Mouse (Mus musculus): ENCODE measurements at regions not wholly inside any gene's neighbourhood (a gene's known extent, or its start where the extent isn't known, plus 50 kb on each side); places are given as distances from the start of the nearest gene placed in this dataset.

GRCm38 (mm10) chr10:66719796-66720195 lies 376.1 kb upstream of the Jmjd1c start:
- Histone ChIP-seq H3K4me1 (replicated peaks; ENCODE audit: control insufficient read depth in 2 of 2, insufficient read depth in 2 of 2, low read length in 1 of 2) (no peaks in the 10 kb centered on the region), H3K36me3 (replicated peaks; ENCODE audit: control insufficient read depth, insufficient read depth, low read depth) (no peaks in the 10 kb centered on the region), H3K27me3 (ENCODE audit: control insufficient read depth, insufficient read depth, low read length) (no peaks in the 10 kb centered on the region), H3K27ac (no peak overlapping the region), H3K9me3 (ENCODE audit: control insufficient read depth, low read length) (no peaks in the 10 kb centered on the region; the same call in 1 of the 2 replicates), H3K4me3 (ENCODE audit: insufficient read depth in 1 of 2, low read depth in 2 of 2, low read length in 2 of 2) (no peak overlapping the region), H3K4me2 (ENCODE audit: low read depth) (no peak overlapping the region), H3K9ac (replicated peaks) (no peak overlapping the region)
- 76% methylated on average over 11 of the region's 11 CpGs for WGBS (ENCODE audit: insufficient replicate concordance)
- DNase-seq (ENCODE audit: low read depth in 3 of 3, low spot score in 3 of 3) = no peak
- no peak for TF ChIP-seq EP300 (IDR thresholded peaks at IDR 0.05; ENCODE audit: low read depth)
- no peak for TF ChIP-seq CTCF (IDR thresholded peaks at IDR 0.05; ENCODE audit: low read depth)
- ATAC-seq (ENCODE audit: insufficient read depth) = no peak

- Histone ChIP-seq H3K27me3 (ENCODE audit: control insufficient read depth, insufficient read depth, low read length) (no peaks in the 10 kb centered on the region), H3K4me1 (replicated peaks; ENCODE audit: control insufficient read depth in 2 of 2, insufficient read depth in 2 of 2, low read length in 1 of 2) (no peaks in the 10 kb centered on the region), H3K9me3 (ENCODE audit: control insufficient read depth, low read length) (no peaks in the 10 kb centered on the region; the same call in 1 of the 2 replicates), H3K4me3 (ENCODE audit: insufficient read depth in 1 of 2, low read depth in 2 of 2, low read length in 2 of 2) (no peak overlapping the region), H3K27ac (no peak overlapping the region), H3K36me3 (replicated peaks; ENCODE audit: control insufficient read depth, insufficient read depth, low read depth) (no peaks in the 10 kb centered on the region), H3K9ac (replicated peaks) (no peak overlapping the region), H3K4me2 (ENCODE audit: low read depth) (no peak overlapping the region)
- DNase-seq (ENCODE audit: low read depth in 3 of 3, low spot score in 3 of 3) (no peak), ATAC-seq (ENCODE audit: insufficient read depth) (no peak)
- 61% methylated on average over 5 of the region's 5 CpGs for WGBS (ENCODE audit: insufficient replicate concordance)
- no peak for TF ChIP-seq EP300 (IDR thresholded peaks at IDR 0.05; ENCODE audit: low read depth)
- no peak for TF ChIP-seq CTCF (IDR thresholded peaks at IDR 0.05; ENCODE audit: low read depth)
Measured at GRCm38 (mm10) chr10:66733631-66734030, 362.3 kb upstream of the Jmjd1c start.

- H3K9me3 ChIP-seq (ENCODE audit: control insufficient read depth, low read length) = no peaks in the 10 kb centered on the region; the same call in 1 of the 2 replicates
- H3K4me2 ChIP-seq (ENCODE audit: low read depth) = no peak overlapping the region
- H3K9ac ChIP-seq (replicated peaks) = no peak overlapping the region
- ATAC-seq (ENCODE audit: insufficient read depth) = no peak
- no peak overlapping the region for H3K27ac ChIP-seq
- TF ChIP-seq EP300 (IDR thresholded peaks at IDR 0.05; ENCODE audit: low read depth) = no peak
- no peak for TF ChIP-seq CTCF (IDR thresholded peaks at IDR 0.05; ENCODE audit: low read depth)
- H3K4me1 ChIP-seq (replicated peaks; ENCODE audit: control insufficient read depth in 2 of 2, insufficient read depth in 2 of 2, low read length in 1 of 2) = no peaks in the 10 kb centered on the region
- no peak for DNase-seq (ENCODE audit: low read depth in 3 of 3, low spot score in 3 of 3)
- H3K36me3 ChIP-seq (replicated peaks; ENCODE audit: control insufficient read depth, insufficient read depth, low read depth) = no peaks in the 10 kb centered on the region
- WGBS (ENCODE audit: insufficient replicate concordance) = 47% methylated on average over 5 of the region's 5 CpGs
- H3K4me3 ChIP-seq (ENCODE audit: insufficient read depth in 1 of 2, low read depth in 2 of 2, low read length in 2 of 2) = no peak overlapping the region
- H3K27me3 ChIP-seq (ENCODE audit: control insufficient read depth, insufficient read depth, low read length) = no peaks in the 10 kb centered on the region
Measured at GRCm38 (mm10) chr10:66734853-66735252, 361.1 kb upstream of the Jmjd1c start.

DNA sequence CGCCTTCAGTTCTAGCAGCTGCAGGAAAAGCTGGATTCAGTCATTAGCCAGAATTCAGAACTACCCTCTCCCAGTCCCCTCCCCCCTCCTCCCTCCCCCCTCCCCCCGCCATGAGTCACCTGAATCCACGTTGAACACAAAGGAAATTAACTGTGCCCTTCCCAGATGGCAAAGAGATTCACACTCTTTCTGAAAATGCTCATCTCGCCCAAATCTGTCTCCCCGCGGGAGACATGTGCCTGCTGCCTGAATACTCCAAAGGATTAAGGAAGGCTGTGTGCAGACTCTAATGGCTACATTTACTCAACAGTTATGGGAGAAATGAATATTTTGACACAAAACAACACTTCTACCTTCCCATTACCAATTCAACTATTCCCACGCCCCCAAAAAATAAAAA lies 356.9 kb upstream of the Jmjd1c start:
- H3K4me2 ChIP-seq (ENCODE audit: low read depth) = no peak overlapping the region
- no peak for ATAC-seq (ENCODE audit: insufficient read depth)
- H3K9ac ChIP-seq (replicated peaks) = no peak overlapping the region
- H3K4me3 ChIP-seq (ENCODE audit: insufficient read depth in 1 of 2, low read depth in 2 of 2, low read length in 2 of 2) = no peak overlapping the region
- no peaks in the 10 kb centered on the region for H3K4me1 ChIP-seq (replicated peaks; ENCODE audit: control insufficient read depth in 2 of 2, insufficient read depth in 2 of 2, low read length in 1 of 2)
- no peaks in the 10 kb centered on the region for H3K36me3 ChIP-seq (replicated peaks; ENCODE audit: control insufficient read depth, insufficient read depth, low read depth)
- DNase-seq (ENCODE audit: low read depth in 3 of 3, low spot score in 3 of 3) = no peak
- 58% methylated on average over 7 of the region's 7 CpGs for WGBS (ENCODE audit: insufficient replicate concordance)
- no peak for TF ChIP-seq EP300 (IDR thresholded peaks at IDR 0.05; ENCODE audit: low read depth)
- TF ChIP-seq CTCF (IDR thresholded peaks at IDR 0.05; ENCODE audit: low read depth) = no peak
- no peaks in the 10 kb centered on the region for H3K27me3 ChIP-seq (ENCODE audit: control insufficient read depth, insufficient read depth, low read length)
- H3K27ac ChIP-seq = no peak overlapping the region
- H3K9me3 ChIP-seq (ENCODE audit: control insufficient read depth, low read length) = no peaks in the 10 kb centered on the region

- Histone ChIP-seq H3K36me3 (replicated peaks; ENCODE audit: control insufficient read depth, insufficient read depth, low read depth) (no peaks in the 10 kb centered on the region), H3K4me3 (ENCODE audit: insufficient read depth in 1 of 2, low read depth in 2 of 2, low read length in 2 of 2) (no peak overlapping the region), H3K4me2 (ENCODE audit: low read depth) (no peak overlapping the region), H3K27me3 (ENCODE audit: control insufficient read depth, insufficient read depth, low read length) (no peaks in the 10 kb centered on the region), H3K27ac (no peak overlapping the region), H3K4me1 (replicated peaks; ENCODE audit: control insufficient read depth in 2 of 2, insufficient read depth in 2 of 2, low read length in 1 of 2) (no peaks in the 10 kb centered on the region), H3K9me3 (ENCODE audit: control insufficient read depth, low read length) (no peaks in the 10 kb centered on the region), H3K9ac (replicated peaks) (no peak overlapping the region)
- TF ChIP-seq CTCF (IDR thresholded peaks at IDR 0.05; ENCODE audit: low read depth) (peak; percentile 26; the same call in 1 of the 2 replicates), EP300 (IDR thresholded peaks at IDR 0.05; ENCODE audit: low read depth) (no peak)
- no peak for ATAC-seq (ENCODE audit: insufficient read depth)
- DNase-seq (ENCODE audit: low read depth in 3 of 3, low spot score in 3 of 3) = no peak
- 31% methylated on average over 3 of the region's 3 CpGs for WGBS (ENCODE audit: insufficient replicate concordance)
Measured at GRCm38 (mm10) chr10:66741819-66742218, 354.1 kb upstream of the Jmjd1c start.

Data from liver, embryonic 14.5 days (tissue).